ENCODE assay signal across 8 mouse cellular contexts in the genomic region with DNA sequence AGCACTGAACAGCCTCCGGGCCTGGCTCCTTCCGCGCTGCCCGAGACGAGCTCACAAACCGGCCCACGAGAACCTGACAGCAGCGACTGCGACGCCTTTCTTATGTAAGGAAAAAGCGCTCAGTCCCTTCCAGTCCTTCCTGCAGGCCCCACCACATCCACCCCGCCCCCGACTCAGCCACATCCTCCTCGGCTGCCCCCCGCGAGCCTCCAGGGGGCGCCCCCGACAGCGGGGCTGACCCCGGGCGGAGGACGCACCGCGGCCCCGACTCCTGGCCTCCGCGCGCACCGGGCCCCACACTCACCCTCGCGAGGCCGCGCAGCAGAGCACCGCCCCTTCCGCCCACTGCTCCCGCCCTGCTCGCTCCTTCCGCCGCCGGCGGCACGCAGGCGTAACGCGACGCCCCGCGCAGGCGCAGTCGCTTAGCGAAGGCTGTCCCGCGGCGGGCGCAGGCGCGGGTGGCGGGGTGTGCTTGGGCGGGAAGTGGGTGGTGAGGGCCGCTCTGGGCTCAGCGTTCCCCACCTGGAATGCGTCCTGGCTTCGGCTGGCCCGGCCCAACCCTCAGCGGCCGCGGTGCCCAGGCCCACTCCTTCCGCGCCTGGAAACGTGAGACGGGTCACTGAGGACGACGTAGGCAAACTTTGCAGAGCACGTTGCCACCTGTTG. TPM values are rescaled to one million over a fixed set of nuclear protein-coding genes. Genes with fewer than 3 reads are reported as not detected.
DNase-seq lines count a peak whose midpoint lies in the region; ATAC-seq and TF ChIP-seq lines count a peak whose summit lies in the region.

A gene (minus strand): TSS at position 328 of the 666 bp plus-strand sequence.

- peak within 1 kb of the TSS; percentile 93 for H3K27ac ChIP-seq in MEL (ENCODE audit: control insufficient read depth, low read depth, low read length)
- peak within 1 kb of the TSS; percentile 71 for H3K27ac ChIP-seq in cerebellum, adult 2 months (ENCODE audit: insufficient read depth, low read length)
- H3K27ac ChIP-seq in hindbrain, embryonic 10.5 days: peak within 1 kb of the TSS; percentile 97
- H3K27ac ChIP-seq in lung, postnatal 0 days (ENCODE audit: low read length): peak within 1 kb of the TSS; percentile 94

- TF ChIP-seq POLR2A in MEL (IDR thresholded peaks at IDR 0.05; ENCODE audit: control insufficient read depth in 1 of 2, insufficient read depth in 1 of 2, low read depth in 1 of 2, low read length in 2 of 2, poor library complexity in 1 of 2): peak; percentile 91 to 94
- peak; percentile 67; the same call in 1 of the 2 replicates for TF ChIP-seq POLR2A in cerebellum, adult 2 months (IDR thresholded peaks at IDR 0.05; ENCODE audit: borderline replicate concordance, insufficient read depth, low read length)

- peaks cover 14 to 15% of the 10 kb centered on the region in 2 experiments for H3K4me1 ChIP-seq in MEL (ENCODE audit: control insufficient read depth in 1 of 2, insufficient read depth in 2 of 2, low read length in 2 of 2)
- H3K4me1 ChIP-seq in cerebellum, adult 2 months (ENCODE audit: control insufficient read depth, insufficient read depth, low read length): peaks cover 8% of the 10 kb centered on the region
- H3K4me1 ChIP-seq in hindbrain, embryonic 10.5 days (replicated peaks): peaks cover 37% of the 10 kb centered on the region
- peaks cover 3% of the 10 kb centered on the region; the same call in 1 of the 2 replicates for H3K4me1 ChIP-seq in lung, postnatal 0 days (ENCODE audit: insufficient read depth, low read depth, low read length)

- no peaks in the 10 kb centered on the region for H3K9me3 ChIP-seq in MEL (replicated peaks; ENCODE audit: insufficient read depth, low read length)
- no peaks in the 10 kb centered on the region for H3K9me3 ChIP-seq in hindbrain, embryonic 10.5 days
- no peaks in the 10 kb centered on the region for H3K9me3 ChIP-seq in lung, postnatal 0 days (ENCODE audit: low read length)

- WGBS in cerebellum, adult 2 months: 1% methylated on average over 74 of the region's 74 CpGs
- under 1% methylated on average over 74 of the region's 74 CpGs for WGBS in hindbrain, embryonic 10.5 days
- WGBS in lung, postnatal 0 days: 1% methylated on average over 52 of the region's 74 CpGs

- H3K9ac ChIP-seq in MEL (ENCODE audit: control insufficient read depth, low read depth, low read length, poor library complexity, severe bottlenecking): peak within 1 kb of the TSS; percentile 97
- H3K9ac ChIP-seq in lung, postnatal 0 days (replicated peaks; ENCODE audit: low read depth): peak within 1 kb of the TSS; percentile 83

- H3K79me2 ChIP-seq in MEL (ENCODE audit: control insufficient read depth, insufficient read depth, low read length, poor library complexity): peaks cover 6% of the 10 kb centered on the region

- TF ChIP-seq CTCF in MEL (IDR thresholded peaks at IDR 0.05 in 2 of 3, conservative IDR thresholded peaks at IDR 0.05 in 1 of 3; ENCODE audit: control insufficient read depth in 1 of 3, insufficient read depth in 1 of 3, low read depth in 2 of 3, low read length in 3 of 3, poor library complexity in 1 of 3, severe bottlenecking in 1 of 3): peak in 2 of 3 experiments; percentile 65 to 79; a peak in 4 of 6 replicates
- no peak for TF ChIP-seq CTCF in cerebellum, adult 2 months (IDR thresholded peaks at IDR 0.05; ENCODE audit: borderline replicate concordance, insufficient read depth, low read depth, low read length)
- TF ChIP-seq CTCF in lung, postnatal 0 days (IDR thresholded peaks at IDR 0.05): peak; percentile 71

- peak; percentile 97 for ATAC-seq in lung, postnatal 0 days

- peak within 1 kb of the TSS; percentile 73 for H3K4me2 ChIP-seq in lung, postnatal 0 days (replicated peaks; ENCODE audit: low read depth, low read length)

- H3K36me3 ChIP-seq in MEL (ENCODE audit: control insufficient read depth in 1 of 2, insufficient read depth in 2 of 2, low read length in 2 of 2): peaks cover 0 to 26% of the 10 kb centered on the region in 2 experiments; a peak in 2 of 4 replicates
- H3K36me3 ChIP-seq in hindbrain, embryonic 10.5 days: no peaks in the 10 kb centered on the region
- no peaks in the 10 kb centered on the region for H3K36me3 ChIP-seq in lung, postnatal 0 days (ENCODE audit: insufficient read depth, low read length)

- peak; percentile 97 for DNase-seq in MEL (ENCODE audit: low read depth, low spot score)
- DNase-seq in cerebellum, adult 2 months: peak; percentile 96 to 97
- peak; percentile 96 for DNase-seq in forelimb bud, embryonic 11.5 days (ENCODE audit: low read depth, low spot score)
- peak; percentile 97 for DNase-seq in hindbrain, embryonic 10.5 days (ENCODE audit: low spot score)
- DNase-seq in layer of hippocampus, adult 9-11 months: peak; percentile 96
- DNase-seq in lung, postnatal 0 days (ENCODE audit: low spot score): peak; percentile 99
- peak; percentile 95 for DNase-seq in ovary, postnatal 14 days (ENCODE audit: low spot score)
- peak; percentile 99 for DNase-seq in thymus, postnatal 14 days

- no peaks in the 10 kb centered on the region for H3K27me3 ChIP-seq in MEL (ENCODE audit: control insufficient read depth in 1 of 2, insufficient read depth in 2 of 2, low read length in 2 of 2)
- no peaks in the 10 kb centered on the region for H3K27me3 ChIP-seq in cerebellum, adult 2 months (ENCODE audit: control insufficient read depth, insufficient read depth, low read length)
- H3K27me3 ChIP-seq in hindbrain, embryonic 10.5 days (ENCODE audit: insufficient read depth, poor library complexity, severe bottlenecking): no peaks in the 10 kb centered on the region
- no peaks in the 10 kb centered on the region for H3K27me3 ChIP-seq in lung, postnatal 0 days (replicated peaks; ENCODE audit: insufficient read depth, low read length)

- peak within 1 kb of the TSS; percentile 91 to 98 for H3K4me3 ChIP-seq in MEL (ENCODE audit: control insufficient read depth in 1 of 2, insufficient read depth in 1 of 2, low read depth in 2 of 2, low read length in 2 of 2)
- peak within 1 kb of the TSS; percentile 75 for H3K4me3 ChIP-seq in cerebellum, adult 2 months (replicated peaks; ENCODE audit: insufficient read depth, low read depth, low read length)
- peak within 1 kb of the TSS; percentile 79 for H3K4me3 ChIP-seq in hindbrain, embryonic 10.5 days
- H3K4me3 ChIP-seq in lung, postnatal 0 days (ENCODE audit: low read depth, low read length): peak within 1 kb of the TSS; percentile 57

- TF ChIP-seq EP300 in MEL (IDR thresholded peaks at IDR 0.05; ENCODE audit: low read depth in 1 of 2, low read length in 2 of 2): no peak
- TF ChIP-seq EP300 in lung, postnatal 0 days (IDR thresholded peaks at IDR 0.05): no peak

- peak; percentile 10 for TF ChIP-seq RAD21 in MEL (IDR thresholded peaks at IDR 0.05; ENCODE audit: low read depth, low read length)

TF ChIP-seq in MEL, 35 proteins besides CTCF, POLR2A, EP300 and RAD21:
- no peak for TF ChIP-seq ZNF384 (IDR thresholded peaks at IDR 0.05; ENCODE audit: low read depth, low read length)
- peak; percentile 96 for TF ChIP-seq NELFE (IDR thresholded peaks at IDR 0.05; ENCODE audit: low read depth, low read length)
- peak; percentile 69 for TF ChIP-seq MAX (IDR thresholded peaks at IDR 0.05; ENCODE audit: low read length)
- no peak for TF ChIP-seq MYC (IDR thresholded peaks at IDR 0.05; ENCODE audit: low read depth, low read length)
- peak; percentile 65; the same call in 1 of the 2 replicates for TF ChIP-seq E2F4 (IDR thresholded peaks at IDR 0.05; ENCODE audit: borderline replicate concordance, low read depth, low read length)
- no peak for TF ChIP-seq USF1 (IDR thresholded peaks at IDR 0.05; ENCODE audit: low read depth, low read length)
- TF ChIP-seq MEF2A (IDR thresholded peaks at IDR 0.05; ENCODE audit: extremely low read depth, insufficient replicate concordance, low read depth, low read length, poor library complexity, severe bottlenecking): no peak
- TF ChIP-seq TBP (IDR thresholded peaks at IDR 0.05; ENCODE audit: low read depth, low read length): peak; percentile 36; the same call in 1 of the 2 replicates
- TF ChIP-seq HCFC1 (IDR thresholded peaks at IDR 0.05; ENCODE audit: low read depth, low read length): peak; percentile 85
- no peak for TF ChIP-seq JUND (IDR thresholded peaks at IDR 0.05; ENCODE audit: low read depth, low read length)
- TF ChIP-seq SIN3A (IDR thresholded peaks at IDR 0.05; ENCODE audit: low read length): peak; percentile 14; the same call in 1 of the 2 replicates
- TF ChIP-seq MXI1 (IDR thresholded peaks at IDR 0.05; ENCODE audit: low read depth, low read length): peak; percentile 78
- no peak for TF ChIP-seq ZC3H11A (IDR thresholded peaks at IDR 0.05; ENCODE audit: low read depth, low read length)
- peak; percentile 63 for TF ChIP-seq TCF12 (IDR thresholded peaks at IDR 0.05; ENCODE audit: low read depth, low read length)
- peak; percentile 43; the same call in 1 of the 2 replicates for TF ChIP-seq SMC3 (IDR thresholded peaks at IDR 0.05; ENCODE audit: low read depth, low read length)
- TF ChIP-seq ETS1 (IDR thresholded peaks at IDR 0.05; ENCODE audit: low read depth, low read length): 0 out of 2 replicates have a peak, but pooled peaks have one; percentile 20
- peak; percentile 64 for TF ChIP-seq ELF1 (IDR thresholded peaks at IDR 0.05; ENCODE audit: low read depth, low read length)
- TF ChIP-seq RCOR1 (IDR thresholded peaks at IDR 0.05; ENCODE audit: low read depth, low read length): no peak
- TF ChIP-seq NRF1 (IDR thresholded peaks at IDR 0.05; ENCODE audit: insufficient read depth, low read depth, low read length, poor library complexity, severe bottlenecking): peak; percentile 97
- peak; percentile 76 for TF ChIP-seq ZMIZ1 (IDR thresholded peaks at IDR 0.05; ENCODE audit: low read depth, low read length)
- peak; percentile 89 for TF ChIP-seq POLR2AphosphoS2 (IDR thresholded peaks at IDR 0.05; ENCODE audit: low read length)
- TF ChIP-seq GATA1 (IDR thresholded peaks at IDR 0.05; ENCODE audit: low read depth, low read length): no peak
- no peak for TF ChIP-seq CHD1 (IDR thresholded peaks at IDR 0.05; ENCODE audit: low read depth, low read length)
- peak; percentile 87 for TF ChIP-seq MAZ (IDR thresholded peaks at IDR 0.05; ENCODE audit: low read depth, low read length)
TF ChIP-seq in MEL: peak in this region for 15.

RNA-seq across cellular contexts. Expression of the gene that starts here (rescaled TPM):
- total RNA-seq in MEL (2012; rRNA removed): 3.1 and 3.2 TPM in 2 replicates
- 1 to 10 TPM in 1 of 2 experiments, not detected in 1; 6.8 TPM for polyA plus RNA-seq in MEL (2012; ENCODE audit: insufficient read depth in 1 of 2, insufficient read length in 2 of 2, low read depth in 1 of 2, low replicate concordance in 2 of 2, missing spikeins in 1 of 2)
- 33.1 and 33.8 TPM in 2 replicates for polyA plus RNA-seq in cerebellum, adult 2 months (2012; rRNA removed)
- polyA plus RNA-seq in hindbrain, embryonic 10.5 days (2016; fragmentation: Nextera tagmentation; extraction: Ambion mirVana): 9.2 and 10.7 TPM in 2 replicates
- polyA plus RNA-seq in lung, postnatal 0 days (2015; fragmentation: Nextera tagmentation; extraction: Ambion mirVana): 7.9 and 11.1 TPM in 2 replicates

Comparison
In these comparisons a context has a peak if more than half of its experiments do, and no peak if none do; other contexts are left out.
1. Peak in every context shown above with its lines: DNase-seq, ATAC-seq, H3K4me3 ChIP-seq and H3K27ac ChIP-seq.